Mouse (Mus musculus) c-Kit-negative CD71-positive TER-119-positive erythroid progenitor cells, embryonic 14.5 days (primary cell): ENCODE data around the gene AC109138.7.

Source experiments
- DNase-seq: peaks from one replicate; pipeline ENCODE4 v3.0.0-alpha.2; 2013; ENCODE audit warnings: low read depth, low spot score

The AC109138.7 gene

DNA sequence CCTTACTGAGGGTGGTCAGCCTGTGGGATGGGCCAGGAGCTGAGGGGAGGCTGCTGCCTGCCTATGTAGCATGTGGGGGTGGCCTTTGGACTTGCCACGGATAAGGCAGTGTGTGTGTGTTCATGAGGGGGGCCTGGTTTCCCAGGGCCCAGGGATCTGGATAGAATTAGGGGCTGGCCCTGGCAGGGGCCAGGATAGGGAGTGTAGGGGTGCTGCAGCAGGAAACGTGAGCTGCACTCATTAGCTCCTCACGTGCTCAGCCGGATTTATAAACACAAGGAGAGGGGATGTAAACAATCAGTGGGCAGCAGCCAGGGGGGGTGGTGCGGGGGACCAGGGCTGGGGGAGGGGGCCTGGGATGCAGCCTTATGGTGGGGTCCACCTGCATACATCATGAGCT, 3.0 kb downstream of the AC109138.7 start:
- DNase-seq: no peak

DNA sequence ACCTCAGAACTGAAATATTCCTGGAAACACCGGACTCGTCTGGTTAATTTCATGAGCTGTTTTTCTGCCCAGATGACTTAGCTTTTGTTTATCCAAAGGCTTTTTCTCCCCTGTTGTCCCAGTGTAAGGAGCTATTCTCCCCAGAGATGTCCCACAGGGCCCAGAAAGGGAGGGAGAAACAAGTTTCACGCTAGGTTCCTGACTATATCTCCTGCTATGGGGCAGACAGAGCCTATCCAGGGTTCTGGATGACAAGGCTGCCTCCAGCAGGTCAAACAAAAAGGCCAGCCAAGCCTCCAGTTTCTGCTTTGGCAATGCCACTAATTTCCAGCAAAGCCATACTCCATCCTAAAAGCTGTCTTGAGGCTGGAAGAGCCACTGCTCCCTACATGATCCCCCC, 3.7 kb downstream of the AC109138.7 start:
- DNase-seq: no peak

GRCm38 (mm10) chr19:4218293-4218692, 4.1 kb downstream of the AC109138.7 start:
- no peak for DNase-seq

GRCm38 (mm10) chr19:4218784-4219183, 4.6 kb downstream of the AC109138.7 start:
- DNase-seq: no peak

DNA sequence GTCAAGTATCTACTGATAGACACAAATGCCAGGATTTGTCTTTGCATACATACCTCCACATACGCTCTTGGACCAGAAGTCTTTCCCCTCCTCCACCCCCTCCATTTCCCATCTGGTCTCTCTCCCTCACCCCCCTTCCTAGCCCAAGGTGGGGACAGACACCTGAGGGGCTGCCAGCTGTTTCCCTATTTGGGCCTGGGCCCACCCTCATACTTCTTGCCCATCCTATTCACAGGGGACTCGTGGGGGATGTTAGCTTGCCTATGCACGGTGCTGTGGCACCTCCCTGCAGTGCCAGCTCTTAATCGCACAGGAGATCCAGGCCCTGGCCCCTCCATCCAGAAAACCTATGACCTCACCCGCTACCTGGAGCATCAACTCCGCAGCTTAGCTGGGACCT, 5.8 kb downstream of the AC109138.7 start:
- no peak for DNase-seq

DNA sequence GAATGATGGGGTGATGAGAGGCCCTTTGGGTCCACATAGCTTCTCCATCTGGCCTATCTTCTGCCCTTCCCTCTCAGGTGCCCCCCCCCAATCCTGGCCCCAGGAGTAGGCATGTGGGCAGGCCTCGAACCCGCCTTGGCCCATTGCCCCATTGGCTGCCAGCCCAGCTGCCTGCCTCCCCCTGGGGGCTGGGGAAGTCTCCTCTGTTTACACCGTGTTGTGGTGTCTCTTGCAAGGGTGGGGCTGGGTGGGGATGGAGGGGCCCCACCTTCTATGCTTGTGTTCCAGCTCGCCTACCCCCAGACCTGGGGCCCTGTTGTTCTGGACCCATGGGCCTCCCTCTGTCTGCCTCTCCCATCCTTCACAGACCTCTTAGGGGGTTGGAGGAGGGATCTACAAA, 6.3 kb downstream of the AC109138.7 start:
- no peak for DNase-seq

GRCm38 (mm10) chr19:4220957-4221743, 7.0 kb downstream of the AC109138.7 start:
- DNase-seq: no peak

DNA sequence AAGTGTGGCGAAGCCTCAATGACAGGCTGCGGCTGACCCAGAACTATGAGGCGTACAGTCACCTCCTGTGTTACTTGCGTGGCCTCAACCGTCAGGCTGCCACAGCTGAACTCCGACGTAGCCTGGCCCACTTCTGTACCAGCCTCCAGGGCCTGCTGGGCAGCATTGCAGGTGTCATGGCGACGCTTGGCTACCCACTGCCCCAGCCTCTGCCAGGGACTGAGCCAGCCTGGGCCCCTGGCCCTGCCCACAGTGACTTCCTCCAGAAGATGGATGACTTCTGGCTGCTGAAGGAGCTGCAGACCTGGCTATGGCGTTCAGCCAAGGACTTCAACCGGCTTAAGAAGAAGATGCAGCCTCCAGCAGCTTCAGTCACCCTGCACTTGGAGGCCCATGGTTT, 8.0 kb downstream of the AC109138.7 start:
- no peak for DNase-seq

GRCm38 (mm10) chr19:4226779-4227178, 12.6 kb downstream of the AC109138.7 start:
- DNase-seq: no peak

DNA sequence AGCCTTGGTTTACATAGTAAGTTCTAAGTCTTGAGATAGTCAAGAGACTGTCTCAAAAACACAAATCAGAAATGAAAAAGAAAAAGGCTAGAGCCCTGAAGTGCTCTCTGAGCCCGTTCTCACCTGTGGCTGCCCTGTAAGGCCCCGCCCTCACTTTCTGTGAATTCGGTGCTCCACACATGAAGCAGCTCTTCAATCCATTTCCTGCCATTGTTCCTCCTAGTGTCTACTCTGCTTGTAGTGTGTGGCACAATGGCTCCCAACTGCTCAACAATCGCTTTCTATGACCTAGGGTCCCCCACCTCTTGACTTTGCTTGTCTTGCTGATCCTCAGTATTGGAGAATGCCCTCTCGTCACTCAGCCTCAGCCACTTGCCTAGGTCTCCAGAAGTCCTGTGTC, 13.3 kb downstream of the AC109138.7 start:
- DNase-seq: no peak

DNA sequence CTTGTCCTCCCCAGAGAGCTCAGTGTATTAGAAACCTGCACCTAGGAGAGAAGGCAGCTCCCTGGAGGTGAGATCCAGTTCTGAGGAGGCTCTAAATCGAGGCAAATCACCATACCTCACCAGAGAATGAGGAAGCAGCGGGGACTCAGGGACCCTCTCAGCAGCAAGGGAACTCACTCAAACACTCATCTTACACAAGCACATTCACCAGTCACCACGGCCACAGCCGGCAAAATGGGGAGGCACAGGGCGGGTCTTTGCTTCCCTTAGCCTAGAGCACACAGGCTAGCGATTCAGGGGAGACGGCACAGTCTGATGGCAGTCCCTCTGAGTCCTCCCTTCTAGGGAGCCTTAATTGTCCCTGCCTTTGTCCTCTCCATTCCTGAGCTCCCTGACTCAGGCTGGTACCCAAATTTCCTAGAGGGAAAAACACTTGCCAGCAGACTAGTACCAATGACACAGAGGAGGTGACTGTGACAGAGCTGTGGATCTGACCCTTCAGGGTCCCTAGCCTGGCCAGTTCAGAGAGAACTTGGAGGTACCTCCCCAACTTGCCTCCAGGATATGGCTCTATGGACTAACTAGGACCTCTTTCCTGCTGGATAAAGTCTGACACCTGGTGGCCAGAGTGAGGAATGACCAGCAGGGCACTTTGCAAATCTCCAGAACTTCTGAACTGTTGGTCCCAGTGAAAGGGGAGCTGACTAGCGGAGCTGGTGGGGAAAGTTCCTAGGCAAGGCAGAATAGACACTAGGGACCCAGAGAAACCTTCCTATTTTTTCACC, 13.9 kb downstream of the AC109138.7 start:
- DNase-seq: peak; percentile 67

- no peak for DNase-seq
These were observed 14.7 kb downstream of the AC109138.7 start for GRCm38 (mm10) chr19:4228891-4229290.

- no peak for DNase-seq
These were observed 15.4 kb downstream of the AC109138.7 start for GRCm38 (mm10) chr19:4229451-4230076.

DNA sequence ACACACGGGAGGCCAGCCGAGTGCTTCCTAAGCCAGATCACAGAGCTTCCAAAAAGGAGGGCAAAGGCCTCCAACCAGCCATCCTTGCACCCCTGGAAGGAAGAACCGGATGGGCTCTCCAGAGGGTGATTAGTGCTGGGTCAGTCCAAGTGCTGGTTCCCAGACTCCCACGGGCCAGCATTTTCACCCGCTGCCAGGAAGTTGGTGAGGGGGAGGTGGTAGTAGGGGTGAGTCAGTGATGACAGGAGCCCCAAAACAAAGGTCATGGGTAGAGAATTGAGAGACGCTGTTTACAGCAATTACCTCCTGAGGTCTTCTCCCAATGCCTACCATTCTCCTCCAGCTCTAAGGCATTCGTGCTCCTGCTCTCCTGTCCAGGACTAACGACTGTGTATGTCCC, 16.3 kb downstream of the AC109138.7 start:
- DNase-seq: no peak

DNA sequence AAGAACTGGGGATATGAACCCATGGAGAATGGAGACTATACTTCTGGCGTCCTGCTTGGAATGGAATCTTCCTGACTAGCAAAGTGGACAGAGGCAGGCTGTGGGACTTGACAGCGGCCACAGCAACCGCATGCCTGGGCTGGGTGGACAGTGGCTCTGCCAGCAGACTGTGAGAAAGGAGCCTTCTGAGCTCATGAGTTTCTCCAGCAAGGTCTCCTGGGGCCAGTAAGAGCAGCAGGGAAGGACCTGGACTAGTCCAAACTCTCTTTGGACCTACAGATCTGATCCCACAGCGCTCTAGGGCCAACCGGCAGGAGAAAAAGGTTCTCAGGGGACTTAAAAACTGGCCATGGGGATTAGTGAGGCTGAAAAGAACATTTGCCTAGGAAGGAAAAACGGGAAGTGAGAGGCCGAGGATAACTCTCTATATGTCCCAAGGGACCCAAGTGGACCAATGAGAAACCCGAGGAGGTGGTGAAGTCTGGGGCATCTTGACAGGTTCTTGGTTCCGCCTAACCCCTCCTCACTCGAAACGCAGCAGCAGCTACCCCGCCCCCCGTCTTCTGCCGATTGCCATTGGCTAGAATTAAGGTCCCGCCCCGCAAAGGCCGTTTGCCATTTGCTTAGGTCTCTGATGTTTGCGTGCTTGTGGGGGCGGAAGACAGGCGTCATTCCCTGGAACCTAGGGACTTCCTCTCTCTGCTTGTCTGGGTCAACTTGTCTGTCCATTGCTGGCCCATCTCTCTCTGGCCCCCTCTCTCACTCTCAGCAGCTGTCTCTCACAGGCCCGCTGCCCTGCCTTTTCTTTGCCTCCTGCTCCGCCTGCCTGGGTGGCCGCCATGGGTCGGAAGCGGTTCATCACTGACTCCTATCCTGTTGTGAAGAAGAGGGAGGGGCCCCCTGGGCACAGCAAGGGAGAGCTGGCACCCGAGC, 17.4 kb downstream of the AC109138.7 start, which contains the start of gene Pold4:
Gene Pold4, plus strand, starts transcription at position 647 of the 933 bp plus-strand sequence.
- DNase-seq: peak; percentile 72

DNA sequence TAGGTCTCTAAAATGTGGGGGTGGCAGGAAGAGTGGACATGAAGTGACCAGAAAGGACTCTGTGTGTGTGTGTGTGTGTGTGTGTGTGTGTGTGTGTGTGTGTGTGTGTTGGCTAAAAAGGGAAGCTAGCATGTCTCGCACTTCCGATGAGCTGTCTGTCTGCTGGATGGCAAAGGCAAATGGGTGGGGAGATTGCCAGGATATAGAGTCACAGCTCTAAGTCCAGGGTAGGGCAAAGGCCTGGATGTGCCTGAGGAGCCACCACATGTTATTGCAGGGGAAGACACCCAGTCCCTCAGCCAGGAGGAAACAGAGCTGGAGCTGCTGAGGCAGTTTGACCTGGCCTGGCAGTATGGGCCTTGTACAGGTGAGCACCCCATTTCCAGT, 18.0 kb downstream of the AC109138.7 start:
- DNase-seq: no peak

DNA sequence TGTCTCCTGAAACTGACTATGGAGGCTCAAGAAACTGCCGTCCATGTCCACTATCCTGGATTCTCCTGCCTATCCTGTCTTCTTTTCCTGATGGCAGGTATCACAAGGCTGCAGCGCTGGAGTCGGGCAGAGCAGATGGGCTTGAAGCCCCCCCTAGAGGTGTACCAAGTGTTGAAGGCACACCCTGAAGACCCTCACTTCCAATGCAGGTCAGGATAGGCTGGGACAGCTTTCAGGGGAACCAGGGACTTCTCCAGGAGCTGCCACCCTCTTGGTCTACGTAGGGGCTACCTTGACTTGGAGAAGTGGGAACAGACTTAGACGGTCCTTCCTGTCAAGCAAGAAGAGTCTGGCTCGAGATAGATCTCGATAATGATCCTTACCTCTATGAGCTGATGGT, 18.5 kb downstream of the AC109138.7 start:
- DNase-seq: no peak

- DNase-seq: no peak
These were observed 20.4 kb downstream of the AC109138.7 start for GRCm38 (mm10) chr19:4234548-4234947.

- no peak for DNase-seq
These were observed 26.1 kb downstream of the AC109138.7 start for GRCm38 (mm10) chr19:4240247-4240668.

GRCm38 (mm10) chr19:4242416-4242815, 28.3 kb downstream of the AC109138.7 start:
- no peak for DNase-seq

DNA sequence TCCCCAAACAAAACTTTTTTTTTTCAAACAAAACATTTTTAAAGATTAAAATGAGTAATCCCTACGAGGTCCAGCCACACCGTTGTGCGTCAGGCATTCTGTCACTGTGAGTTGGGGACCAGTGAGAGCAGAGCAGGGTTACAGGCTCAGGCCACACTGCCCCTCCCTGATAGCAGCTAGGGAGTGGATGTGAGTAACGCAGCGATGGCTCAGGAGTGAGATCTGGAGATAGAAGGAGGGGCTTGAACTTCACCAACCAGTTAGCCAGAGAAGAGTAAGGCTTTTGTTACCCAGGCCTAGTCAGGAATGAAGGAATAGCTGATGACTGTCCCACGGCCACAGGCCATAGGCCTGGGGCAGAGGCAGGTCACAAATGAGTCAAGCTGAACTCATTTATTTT, 30.6 kb downstream of the AC109138.7 start:
- no peak for DNase-seq
